Mouse (Mus musculus) ZHBTc4 (cell line): ENCODE data around the gene Olfml3.
A peak's percentile ranks its signal among the peaks of the same experiment; 100 is the strongest.

Experiments used
- DNase-seq: peaks from one replicate; pipeline ENCODE4 v3.0.0-alpha.2; 2011; ENCODE audit warnings: low read depth, low spot score

Olfml3 gene

GRCm38 (mm10) chr3:103709470-103710040 is 28.2 kb downstream of the Olfml3 start:
- no peak for DNase-seq

GRCm38 (mm10) chr3:103705426-103705825 is 32.4 kb downstream of the Olfml3 start:
- DNase-seq: no peak

GRCm38 (mm10) chr3:103704661-103705060 is 33.1 kb downstream of the Olfml3 start:
- DNase-seq: no peak

GRCm38 (mm10) chr3:103696388-103696925 is 41.3 kb downstream of the Olfml3 start:
- DNase-seq: peak; percentile 54

- DNase-seq: no peak
Observed at GRCm38 (mm10) chr3:103695556-103695955, 42.2 kb downstream of the Olfml3 start.

- no peak for DNase-seq
Observed at GRCm38 (mm10) chr3:103690506-103690905, 47.3 kb downstream of the Olfml3 start.

GRCm38 (mm10) chr3:103689043-103689442 is 48.8 kb downstream of the Olfml3 start:
- DNase-seq: peak; percentile 40

- no peak for DNase-seq
Observed at GRCm38 (mm10) chr3:103683966-103684319, 53.9 kb downstream of the Olfml3 start.

- DNase-seq: peak; percentile 79
Observed at GRCm38 (mm10) chr3:103683234-103683965, 54.4 kb downstream of the Olfml3 start.

GRCm38 (mm10) chr3:103682473-103682872 is 55.3 kb downstream of the Olfml3 start:
- DNase-seq: peak; percentile 10

GRCm38 (mm10) chr3:103678811-103679210 is 59.0 kb downstream of the Olfml3 start:
- DNase-seq: no peak

GRCm38 (mm10) chr3:103672716-103673115 is 65.1 kb downstream of the Olfml3 start:
- no peak for DNase-seq
